Mouse (Mus musculus): ENCODE data around the gene Uchl3. TPM values are rescaled to one million over a fixed set of nuclear protein-coding genes. Genes with fewer than 3 reads are reported as not detected.

The Uchl3 gene
- 15.8 and 25.3 TPM in 2 replicates for total RNA-seq (2015; ENCODE audit: low replicate concordance)
- total RNA-seq (2017; ENCODE audit: low replicate concordance), result 14.0 and 22.4 TPM in 2 replicates

DNA sequence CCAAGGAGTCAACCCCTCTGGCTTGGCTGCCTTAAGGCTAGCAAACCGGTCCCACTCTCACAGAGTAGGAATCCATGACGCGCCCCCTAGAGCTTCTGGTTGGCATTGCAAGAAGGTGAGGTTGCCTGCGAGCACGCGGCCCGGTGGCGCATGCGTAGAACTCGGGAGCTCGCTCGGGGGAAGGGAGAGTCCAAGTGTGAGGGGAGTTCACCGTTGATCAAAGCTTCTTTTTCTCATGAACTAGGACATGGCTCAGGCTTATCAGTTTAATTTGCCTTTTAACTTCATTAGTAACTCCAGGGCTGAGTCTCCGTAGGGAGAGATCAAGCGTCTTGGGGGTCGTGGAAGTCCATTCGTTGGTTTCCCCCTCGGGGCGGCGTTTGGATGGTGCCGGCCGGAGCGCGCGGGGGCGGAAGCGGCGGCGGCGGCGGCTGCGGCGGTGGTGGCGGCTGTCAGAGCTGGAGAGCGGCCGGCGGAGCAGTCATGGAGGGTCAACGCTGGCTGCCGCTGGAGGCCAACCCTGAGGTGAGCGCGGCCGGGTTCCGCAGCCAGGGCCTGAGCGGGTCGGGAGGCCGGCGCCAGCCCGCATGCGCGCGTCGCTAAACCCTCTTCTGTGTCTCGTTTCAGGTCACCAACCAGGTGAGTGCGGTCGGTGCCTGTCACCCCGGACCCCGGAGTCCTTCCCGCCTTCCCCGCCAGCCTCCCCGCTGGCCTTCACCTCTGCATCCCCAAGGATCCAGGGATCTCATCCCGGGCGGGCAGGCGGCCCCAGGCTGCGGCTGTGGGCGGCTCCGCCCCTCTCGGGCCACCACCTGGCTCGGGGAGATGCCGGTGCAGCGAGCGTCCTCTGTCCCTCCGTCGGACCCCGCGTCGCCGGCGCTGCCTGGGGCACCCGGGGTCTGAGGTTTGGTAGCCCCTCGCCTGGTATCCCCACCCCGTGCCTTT is at the start of gene Uchl3:
TSS of gene Uchl3 (plus strand) at position 387 of the 945 bp plus-strand sequence.
- peak; percentile 97 for ATAC-seq (replicated peaks; ENCODE audit: low FRiP score, poor library complexity, severe bottlenecking)

DNA sequence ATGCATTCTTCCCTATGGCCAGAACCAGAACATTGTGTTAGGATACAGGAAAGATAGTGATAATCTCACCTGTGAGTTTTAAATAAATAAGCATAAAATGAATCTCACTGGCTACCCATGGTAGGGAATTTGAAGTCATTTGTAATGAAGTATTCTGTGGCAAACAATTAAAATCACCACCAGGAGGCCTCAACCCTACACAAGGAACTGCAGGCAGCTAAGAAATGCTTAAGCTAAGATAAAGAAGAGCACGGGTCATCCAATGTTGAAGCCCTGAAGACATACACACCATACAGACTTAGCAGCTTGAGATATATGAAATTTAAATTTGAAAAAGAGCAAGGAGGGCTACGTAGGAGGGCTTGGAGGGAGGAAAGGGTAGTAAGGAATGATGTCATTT is 47.9 kb upstream of the Uchl3 start:
- ATAC-seq (replicated peaks; ENCODE audit: low FRiP score, poor library complexity, severe bottlenecking), result no peak

DNA sequence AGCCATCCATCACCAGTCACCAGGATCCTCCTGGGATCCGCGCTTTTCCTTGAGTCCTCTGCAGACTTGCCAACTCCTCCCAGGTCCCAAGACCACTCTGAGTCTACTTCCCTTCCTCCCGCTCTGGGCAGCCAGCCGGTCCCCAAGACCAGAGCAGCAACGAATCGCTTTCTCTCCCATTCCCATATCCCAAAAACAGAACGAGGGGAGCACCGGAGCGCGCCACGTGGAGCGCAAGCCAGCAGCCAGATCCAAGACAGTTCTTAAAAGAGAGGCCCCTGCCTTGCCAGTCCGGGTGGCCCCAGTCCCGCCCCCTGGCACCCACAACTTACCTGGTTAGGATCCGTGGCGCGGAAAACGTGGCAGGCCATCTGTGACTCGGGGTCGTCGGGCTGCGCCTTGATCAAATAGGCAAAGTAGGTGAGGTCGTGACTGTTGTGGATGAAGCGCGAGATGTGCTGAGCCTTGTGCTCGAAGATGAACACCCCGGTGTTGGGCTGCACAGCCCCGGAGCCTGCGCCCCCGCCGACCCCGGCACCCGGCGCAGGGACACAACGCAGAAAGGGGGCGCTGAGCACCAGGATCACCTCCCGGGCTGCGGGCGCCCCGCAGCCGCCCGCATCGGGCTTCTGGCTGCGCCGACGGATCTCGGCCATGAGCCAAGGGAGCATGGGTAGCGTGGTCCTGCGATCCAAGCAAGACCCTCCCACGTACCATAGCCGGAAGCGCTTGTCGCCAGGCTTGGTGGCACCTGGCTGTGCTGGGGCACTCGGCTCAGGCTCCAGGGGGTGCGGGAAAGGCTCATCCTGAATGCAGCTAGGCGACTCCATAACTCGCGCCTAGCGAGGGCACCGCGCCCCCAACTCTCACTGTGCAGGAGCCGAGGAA is 45.9 kb upstream of the Uchl3 start:
- ATAC-seq (replicated peaks; ENCODE audit: low FRiP score, poor library complexity, severe bottlenecking), result no peak

DNA sequence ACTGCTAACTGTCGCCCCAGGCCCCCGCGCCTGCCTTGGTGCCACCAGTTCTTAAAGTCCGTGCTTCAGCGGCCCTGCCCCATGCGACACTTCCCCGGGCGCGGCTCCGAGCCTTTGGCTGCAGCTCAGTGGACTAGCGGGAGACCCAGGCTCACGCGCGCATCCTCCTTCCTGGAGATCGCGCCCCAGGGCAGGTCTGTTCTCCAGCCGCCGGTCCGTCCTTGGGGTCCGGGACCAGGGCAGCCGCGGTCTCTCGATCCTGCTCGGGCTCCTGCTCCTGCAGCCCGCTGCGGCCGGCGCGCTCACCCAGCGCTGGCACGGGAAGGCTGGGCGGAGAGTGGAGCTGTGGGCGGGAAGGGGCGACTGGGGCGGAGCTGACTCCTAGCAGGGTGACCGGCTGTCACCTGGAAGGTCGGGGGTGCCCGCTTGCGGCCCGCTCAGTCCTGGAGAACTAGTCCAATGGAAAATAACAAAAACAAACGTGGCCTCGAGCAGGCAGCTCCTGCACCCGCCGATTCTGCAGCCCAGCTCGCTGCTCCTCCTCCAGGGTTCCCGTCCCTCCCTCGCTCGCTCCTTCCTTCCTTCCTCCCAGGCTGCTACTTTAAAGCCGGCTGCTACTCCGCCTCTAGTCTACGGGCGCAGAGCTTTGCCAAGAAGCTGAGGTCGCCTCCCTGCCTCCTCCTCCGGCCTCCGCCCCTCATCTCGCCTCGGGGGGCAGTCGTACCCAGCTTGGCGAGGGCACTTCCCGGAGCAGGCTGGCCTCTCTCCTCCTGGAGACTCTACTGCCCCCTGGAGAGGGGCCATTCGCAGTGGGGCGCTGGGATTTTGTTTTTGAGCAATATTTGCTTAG is 45.0 kb upstream of the Uchl3 start, which contains the start of gene Tbc1d4:
TSS of gene Tbc1d4 (minus strand) at position 673 of the 850 bp plus-strand sequence.
- ATAC-seq (replicated peaks; ENCODE audit: low FRiP score, poor library complexity, severe bottlenecking), result no peak

DNA sequence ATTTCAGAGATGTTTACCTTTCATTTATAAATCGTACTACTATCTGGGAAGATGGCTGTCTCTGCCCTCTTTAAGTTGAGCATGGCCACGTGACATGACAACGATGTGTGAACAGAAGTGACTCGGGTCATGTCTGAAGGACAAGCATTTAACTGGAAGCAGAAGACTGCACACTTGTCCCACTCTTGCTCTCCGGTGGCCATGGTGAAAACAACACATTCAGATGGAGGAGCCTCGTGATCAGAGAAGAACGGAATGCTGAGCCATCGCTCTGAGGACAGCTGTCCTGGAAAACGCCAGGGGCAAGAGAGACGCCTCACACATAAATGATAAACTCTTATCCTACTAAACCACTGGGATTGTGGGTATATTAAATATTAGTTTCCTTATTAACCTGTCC is 43.1 kb upstream of the Uchl3 start:
- no peak for ATAC-seq (replicated peaks; ENCODE audit: low FRiP score, poor library complexity, severe bottlenecking)

DNA sequence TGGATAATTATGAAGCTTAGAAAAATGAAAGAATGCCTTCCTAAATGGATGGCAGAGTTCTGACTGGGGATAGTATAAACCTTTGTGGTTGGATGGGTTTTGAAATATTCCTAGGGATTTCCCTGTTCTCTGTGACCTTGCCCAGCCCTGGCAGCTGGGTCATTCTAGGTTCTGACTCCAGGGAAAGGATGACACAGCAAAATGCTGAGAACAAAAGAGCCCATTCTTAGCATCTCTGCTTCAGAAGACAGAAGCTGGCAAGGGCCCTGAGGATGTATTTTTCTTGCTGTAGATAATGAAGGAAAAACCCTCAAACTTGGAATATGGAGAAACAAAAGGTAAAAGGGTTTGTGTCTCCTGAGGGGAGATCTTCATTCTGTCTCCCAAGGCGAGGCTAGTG is 40.6 kb upstream of the Uchl3 start:
- no peak for ATAC-seq (replicated peaks; ENCODE audit: low FRiP score, poor library complexity, severe bottlenecking)

DNA sequence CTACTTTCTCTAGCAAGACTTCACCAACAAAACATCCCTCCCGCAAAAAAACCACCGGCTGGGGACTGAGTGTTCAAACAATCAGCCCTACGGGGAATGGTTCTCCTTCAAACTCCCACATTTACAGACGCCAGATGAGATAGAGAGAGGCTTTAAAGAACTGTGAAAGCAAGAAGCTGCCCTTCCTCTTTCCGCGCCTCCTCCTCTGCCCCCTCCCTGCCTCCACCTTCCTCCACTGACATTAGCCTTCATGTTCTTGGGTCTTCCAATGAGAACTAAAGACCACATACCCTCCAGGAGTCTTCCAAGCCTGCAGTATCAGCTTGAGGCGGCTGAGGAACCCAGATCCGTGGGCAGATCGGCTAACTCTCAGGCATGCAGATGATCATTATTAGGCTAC is 37.6 kb upstream of the Uchl3 start:
- ATAC-seq (replicated peaks; ENCODE audit: low FRiP score, poor library complexity, severe bottlenecking), result no peak

DNA sequence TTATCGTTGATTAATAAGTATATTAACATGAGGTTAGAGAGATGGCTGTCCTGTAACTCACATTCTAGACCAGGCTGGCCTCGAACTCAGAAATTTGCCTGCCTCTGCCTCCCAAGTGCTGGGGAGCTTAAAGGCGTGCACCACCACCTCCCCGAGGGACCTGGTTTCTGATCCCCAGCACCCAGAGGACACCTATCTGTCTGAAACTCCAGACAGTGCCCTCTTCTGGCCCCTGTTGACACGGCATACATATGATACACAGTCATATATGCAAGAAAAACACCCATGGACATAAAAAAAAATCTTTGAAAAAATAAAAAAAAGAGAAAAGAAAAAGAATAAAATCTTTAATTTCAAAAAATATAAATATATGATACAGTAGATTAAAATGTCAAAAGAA is 36.1 kb upstream of the Uchl3 start:
- no peak for ATAC-seq (replicated peaks; ENCODE audit: low FRiP score, poor library complexity, severe bottlenecking)

DNA sequence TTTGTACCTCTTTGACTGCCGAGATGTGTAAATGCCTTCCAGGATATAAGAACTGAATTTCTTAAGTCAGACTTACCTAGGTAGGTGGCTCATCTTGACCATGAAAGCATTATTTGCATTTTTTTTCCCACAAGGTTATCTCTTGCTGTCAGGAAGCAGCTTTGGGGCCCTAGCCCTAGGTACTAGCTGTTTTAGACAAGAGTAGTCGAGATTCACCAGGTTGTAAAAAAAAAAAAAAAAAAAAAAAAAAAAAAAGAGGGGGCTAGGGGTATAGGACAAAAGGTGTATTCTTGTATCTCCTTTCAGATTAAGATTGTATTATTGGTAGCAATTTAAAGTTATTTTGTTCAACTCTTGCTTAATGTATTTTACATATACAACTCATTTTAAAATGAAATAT is 23.2 kb upstream of the Uchl3 start:
- no peak for ATAC-seq (replicated peaks; ENCODE audit: low FRiP score, poor library complexity, severe bottlenecking)

DNA sequence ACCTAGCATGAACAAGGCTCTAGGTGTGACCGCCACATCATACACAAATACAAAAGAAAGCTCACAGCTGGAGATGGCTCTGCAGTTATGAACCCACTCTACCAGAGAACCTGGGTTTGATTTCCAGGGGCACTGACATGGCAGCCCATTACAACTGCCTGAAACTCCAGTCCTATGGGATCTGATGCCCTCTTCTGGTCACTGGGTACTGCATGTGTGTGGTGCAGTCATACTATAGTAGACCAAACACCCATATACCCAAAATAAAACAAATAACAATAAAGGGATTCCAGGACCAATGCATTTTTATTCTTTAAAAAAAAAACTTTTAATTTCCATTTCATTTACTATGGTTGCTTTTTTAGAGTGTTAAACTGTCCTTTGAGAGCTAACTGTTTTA is 18.0 kb upstream of the Uchl3 start:
- no peak for ATAC-seq (replicated peaks; ENCODE audit: low FRiP score, poor library complexity, severe bottlenecking)

DNA sequence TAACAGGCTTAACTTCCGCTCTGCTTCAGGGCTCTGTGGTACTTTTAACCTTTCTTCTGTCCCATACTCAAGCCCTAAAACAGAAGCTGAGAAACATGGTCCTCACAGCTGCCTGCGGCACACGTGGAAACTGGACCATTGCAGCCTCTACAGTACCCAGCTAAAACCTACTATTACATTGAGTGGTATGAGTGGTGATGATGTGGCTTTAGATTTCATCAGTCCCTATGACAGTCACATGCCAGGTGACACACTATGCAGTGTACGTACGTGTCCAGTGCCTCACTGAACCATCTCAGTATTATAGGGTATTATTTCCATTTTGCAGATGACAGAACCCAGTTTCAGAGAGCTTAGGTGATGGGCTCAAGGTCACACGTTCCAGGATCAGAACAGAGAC is 16.4 kb upstream of the Uchl3 start:
- no peak for ATAC-seq (replicated peaks; ENCODE audit: low FRiP score, poor library complexity, severe bottlenecking)

DNA sequence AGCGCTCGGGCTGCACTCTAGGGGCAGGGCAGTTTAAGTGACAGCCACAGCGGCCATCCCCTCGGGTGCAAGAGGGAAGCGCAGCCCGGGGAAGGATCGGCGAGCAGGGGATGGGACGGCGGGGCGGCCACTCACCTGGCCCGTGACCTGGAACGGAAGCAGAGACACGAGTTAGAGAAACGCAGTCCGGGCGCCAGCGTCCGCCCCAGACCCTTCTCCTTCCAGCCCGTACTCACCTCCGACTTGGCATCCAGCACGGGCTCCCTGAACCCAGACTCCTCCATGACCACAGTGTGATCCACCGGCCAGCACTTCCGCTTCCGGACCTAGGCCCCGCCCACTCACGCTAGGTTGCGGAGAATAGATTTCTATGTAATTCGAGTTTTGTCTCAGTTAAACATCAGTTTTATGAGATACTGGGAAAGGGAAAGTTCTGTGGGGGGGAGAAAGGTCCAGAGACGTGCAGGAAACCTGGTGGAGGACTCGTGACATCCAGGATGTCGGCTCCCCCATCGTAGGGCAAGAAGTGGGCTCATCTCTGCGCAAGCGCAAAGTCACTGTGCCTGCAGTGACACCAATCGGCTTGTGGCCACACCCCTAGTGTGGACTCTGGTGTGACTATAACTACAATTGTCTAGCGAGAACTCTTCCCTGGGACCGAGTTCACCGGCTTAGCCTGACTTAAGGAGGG is 13.5 kb upstream of the Uchl3 start, which contains the start of gene Commd6:
TSS of gene Commd6 (minus strand) at position 534 of the 691 bp plus-strand sequence.
- peak; percentile 99 for ATAC-seq (replicated peaks; ENCODE audit: low FRiP score, poor library complexity, severe bottlenecking)

DNA sequence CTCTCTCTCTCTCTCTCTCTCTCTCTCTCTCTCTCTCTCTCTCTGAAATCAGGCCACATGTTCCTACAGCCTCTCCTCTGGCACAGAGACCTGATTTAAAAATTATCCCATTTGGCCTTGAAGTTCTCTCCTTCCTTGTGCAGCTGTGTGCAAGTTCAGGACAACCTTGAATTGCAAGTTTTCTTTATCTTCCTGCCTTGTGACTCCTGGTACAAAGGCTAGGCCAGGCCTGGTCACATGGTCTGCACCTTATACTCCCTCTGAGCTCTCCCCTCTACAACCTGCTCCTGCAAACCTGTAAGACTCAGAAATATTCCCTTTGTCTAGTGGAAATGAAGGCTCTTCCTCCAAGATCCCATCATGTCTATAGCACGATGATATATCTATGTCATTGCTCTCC is 8.8 kb upstream of the Uchl3 start:
- ATAC-seq (replicated peaks; ENCODE audit: low FRiP score, poor library complexity, severe bottlenecking), result no peak

DNA sequence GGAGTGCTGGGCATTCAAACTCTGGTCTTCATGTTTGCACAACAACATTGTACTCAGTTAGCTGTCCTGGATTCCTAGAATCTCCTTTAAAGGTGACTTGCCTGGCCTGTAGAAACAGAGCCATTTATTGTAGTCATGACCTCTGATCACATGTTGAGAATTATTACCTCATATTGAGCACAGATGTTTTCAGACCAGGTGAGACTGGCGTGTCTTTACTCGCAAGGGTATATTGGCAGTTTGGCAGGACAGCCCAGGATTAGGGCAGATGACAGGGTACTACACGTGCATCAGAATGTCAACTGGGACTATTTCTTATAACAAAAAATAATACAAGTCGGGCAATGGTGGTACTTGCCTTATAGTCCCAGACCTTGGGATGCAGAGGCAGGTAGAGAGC is 3.2 kb upstream of the Uchl3 start:
- no peak for ATAC-seq (replicated peaks; ENCODE audit: low FRiP score, poor library complexity, severe bottlenecking)

DNA sequence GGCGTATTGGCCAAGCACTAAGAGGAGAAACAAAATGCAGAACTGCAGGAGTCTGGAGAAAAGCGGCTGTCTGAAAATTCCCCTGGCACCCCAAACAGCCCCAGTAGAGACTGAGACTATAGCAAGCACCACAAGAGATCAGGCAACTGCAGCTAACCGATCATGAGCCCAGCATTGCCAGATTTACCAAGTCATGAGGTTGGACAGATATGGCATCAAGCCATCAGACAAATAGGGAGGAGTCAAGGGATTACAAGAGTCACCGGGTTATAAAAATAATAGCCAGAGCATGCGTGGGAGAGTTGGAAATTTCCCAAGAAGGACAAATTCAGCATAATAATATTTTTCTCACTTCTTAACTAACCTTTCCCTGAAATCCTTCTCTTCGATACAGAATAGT is 1.2 kb upstream of the Uchl3 start:
- ATAC-seq (replicated peaks; ENCODE audit: low FRiP score, poor library complexity, severe bottlenecking), result no peak

DNA sequence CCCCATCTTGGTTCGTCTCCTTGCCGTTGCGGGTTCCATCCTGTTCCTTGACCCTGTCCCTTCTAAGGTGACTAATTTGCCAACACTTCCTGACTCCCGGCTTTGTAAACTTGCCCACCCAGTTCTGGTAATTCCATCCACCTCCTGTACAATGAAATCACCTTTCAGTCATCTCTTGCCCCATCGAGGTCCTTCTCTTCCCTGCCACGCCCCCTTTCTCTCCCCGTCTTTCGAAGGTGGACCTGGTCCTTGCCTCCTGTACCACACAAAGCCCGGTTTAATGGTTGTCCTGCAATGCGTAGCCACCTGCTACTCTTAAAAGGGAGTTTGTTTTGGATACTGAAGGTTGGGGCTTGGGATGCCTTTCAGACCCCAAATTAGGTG is 751 bp downstream of the Uchl3 start:
- ATAC-seq (replicated peaks; ENCODE audit: low FRiP score, poor library complexity, severe bottlenecking), result no peak

DNA sequence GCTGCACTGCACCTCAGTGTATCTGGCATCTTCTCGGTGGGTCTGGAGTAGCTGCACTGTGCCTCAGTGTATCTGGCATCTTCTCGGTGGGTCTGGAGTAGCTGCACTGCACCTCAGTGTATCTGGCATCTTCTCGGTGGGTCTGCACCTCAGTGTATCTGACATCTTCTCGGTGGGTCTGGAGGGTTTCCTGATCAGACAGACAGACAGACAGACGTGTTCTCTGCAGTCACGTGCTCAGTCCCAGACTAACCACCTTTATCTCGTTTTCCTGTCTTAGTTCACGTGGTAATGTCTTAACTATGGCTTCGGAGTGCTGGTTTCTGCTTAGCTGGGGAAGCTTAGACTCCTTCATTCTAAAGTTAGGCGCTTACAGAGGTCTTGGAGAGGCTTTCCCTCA is 2.5 kb downstream of the Uchl3 start:
- ATAC-seq (replicated peaks; ENCODE audit: low FRiP score, poor library complexity, severe bottlenecking), result no peak

DNA sequence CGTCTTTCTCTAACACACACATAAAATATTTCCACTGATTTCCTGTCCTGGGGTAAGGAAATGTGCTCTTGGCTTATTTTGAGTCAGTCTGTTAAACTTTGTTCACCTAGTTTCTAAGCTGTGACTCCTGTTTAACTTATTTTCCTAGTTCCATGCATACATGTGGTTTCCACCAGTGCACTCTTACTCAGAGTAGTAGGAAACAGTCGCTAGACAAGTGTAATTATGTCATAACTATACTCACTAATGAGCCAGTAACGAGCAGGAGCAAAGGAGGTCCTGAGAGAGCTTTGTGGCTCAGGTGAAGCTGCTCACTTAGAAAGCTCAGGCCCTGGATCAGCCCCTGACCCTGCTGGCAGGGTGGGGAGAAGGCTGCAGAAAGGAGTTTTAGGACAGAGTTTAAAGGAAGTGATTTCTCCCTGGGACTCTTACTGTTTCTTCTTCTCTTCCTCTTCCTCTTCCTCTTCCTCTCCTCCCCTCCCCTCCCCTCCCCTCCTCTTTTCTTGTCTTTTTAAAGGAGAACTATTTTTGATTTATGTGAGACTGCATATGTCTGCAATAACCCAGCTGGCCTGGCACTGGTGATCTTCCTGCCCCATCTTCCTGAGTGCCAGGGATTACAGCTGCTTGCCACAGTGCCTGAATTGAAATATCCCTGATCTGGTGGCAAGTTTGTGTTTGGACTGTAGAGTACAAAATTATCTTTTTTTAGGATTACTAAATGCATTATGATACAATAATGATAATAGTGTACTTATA is 8.1 kb downstream of the Uchl3 start:
- no peak for ATAC-seq (replicated peaks; ENCODE audit: low FRiP score, poor library complexity, severe bottlenecking)

Data from erythroblast, adult 5-6 weeks (primary cell).